Mouse (Mus musculus): ENCODE results near the gene AL731706.1. TPM values are rescaled to one million over a fixed set of nuclear protein-coding genes. Genes with fewer than 3 reads are reported as not detected.
"Not testable (repeated sequence)": the region's sequence is repeated elsewhere in the genome, so short reads cannot be mapped to it uniquely, and the experiment has no call there.

AL731706.1 gene
- polyA plus RNA-seq, 1 experiment from 2014 or later, result 23.8 TPM

DNA sequence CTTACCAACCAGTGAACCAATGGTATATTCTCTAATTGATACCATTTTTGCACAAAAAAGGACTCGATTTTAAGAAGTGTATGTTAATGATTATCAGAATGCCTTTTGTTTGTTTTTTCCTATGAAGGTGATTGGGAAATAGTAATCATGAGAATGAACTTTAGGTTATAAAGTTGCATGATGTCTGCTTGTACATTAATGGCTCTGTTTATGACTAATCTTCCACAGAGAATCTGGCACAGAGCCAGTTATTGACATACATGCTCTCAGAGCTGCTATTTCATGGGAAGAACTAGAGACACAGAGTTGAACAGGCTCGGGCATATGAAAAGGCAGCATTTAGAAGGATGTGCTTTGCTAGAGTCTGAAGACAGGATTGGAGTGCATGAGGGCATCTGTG lies 4.9 kb upstream of the AL731706.1 start:
- Histone ChIP-seq H3K4me1 (peaks cover 9% of the 10 kb centered on the region), H3K36me3 (no peaks in the 10 kb centered on the region), H3K27me3 (no peaks in the 10 kb centered on the region), H3K4me2 (replicated peaks) (no peak overlapping the region), H3K4me3 (no peak overlapping the region), H3K9me3 (no peaks in the 10 kb centered on the region), H3K9ac (replicated peaks) (no peak overlapping the region), H3K27ac (replicated peaks) (no peak overlapping the region)
- ATAC-seq (replicated peaks), result no peak
- whole genome bisulfite sequencing, result 65% methylated on average over 2 of the region's 2 CpGs

DNA sequence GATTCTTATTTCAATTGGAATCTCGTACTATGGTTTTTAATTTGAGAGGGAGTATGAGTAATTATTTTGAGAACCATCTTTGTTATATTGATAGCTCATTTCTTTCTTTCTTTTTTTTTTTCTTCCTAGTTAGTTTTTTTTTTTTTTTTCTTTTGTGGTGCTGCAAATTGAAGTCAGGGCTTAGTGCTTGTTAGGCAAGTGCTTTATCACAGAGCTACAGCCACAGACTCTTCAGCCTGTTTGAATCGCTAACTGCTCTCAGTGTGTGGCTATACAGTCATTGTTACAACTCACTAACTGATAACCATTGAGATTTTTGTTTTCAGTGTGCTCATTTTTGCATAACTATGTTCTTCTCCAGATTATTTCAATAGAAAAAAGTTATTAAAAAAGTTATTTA lies 3.3 kb upstream of the AL731706.1 start:
- no peak for ATAC-seq (replicated peaks)
- 20% methylated on average over 2 of the region's 2 CpGs for WGBS

DNA sequence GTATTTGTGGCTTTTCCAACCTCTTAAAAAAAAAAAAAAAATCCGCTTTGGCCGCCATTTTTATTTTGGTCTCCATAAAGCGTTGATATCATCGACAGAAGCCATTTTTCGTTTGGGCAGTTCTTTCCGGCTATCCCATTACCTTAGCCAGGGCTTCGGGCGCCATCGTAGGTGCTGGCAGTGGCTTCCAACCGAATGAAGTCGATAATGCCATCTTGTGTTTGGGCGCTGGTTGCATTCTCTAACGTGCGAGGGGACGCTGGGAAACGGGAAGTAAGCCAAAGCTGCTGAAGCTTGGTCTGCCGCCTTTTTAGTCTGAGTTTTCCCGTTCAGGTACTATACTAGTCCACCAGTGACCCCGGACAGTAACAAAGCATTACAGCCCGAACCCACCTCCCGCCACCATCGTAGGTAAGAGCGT lies 772 bp upstream of the AL731706.1 start:
- Histone ChIP-seq H3K4me2 (replicated peaks) (peak overlapping the region; percentile 51), H3K4me3 (peak overlapping the region; percentile 88)
- under 1% methylated on average over 23 of the region's 23 CpGs for WGBS

More for the DNA sequence above, 3.3 kb upstream of the AL731706.1 start:
- peaks cover 15% of the 10 kb centered on the region for H3K4me1 ChIP-seq
- no peak overlapping the region for H3K27ac ChIP-seq (replicated peaks)
- no peaks in the 10 kb centered on the region for H3K9me3 ChIP-seq
- H3K4me3 ChIP-seq, result no peak overlapping the region
- H3K4me2 ChIP-seq (replicated peaks), result no peak overlapping the region
- H3K36me3 ChIP-seq, result no peaks in the 10 kb centered on the region
- no peak overlapping the region for H3K9ac ChIP-seq (replicated peaks)
- H3K27me3 ChIP-seq, result no peaks in the 10 kb centered on the region

DNA sequence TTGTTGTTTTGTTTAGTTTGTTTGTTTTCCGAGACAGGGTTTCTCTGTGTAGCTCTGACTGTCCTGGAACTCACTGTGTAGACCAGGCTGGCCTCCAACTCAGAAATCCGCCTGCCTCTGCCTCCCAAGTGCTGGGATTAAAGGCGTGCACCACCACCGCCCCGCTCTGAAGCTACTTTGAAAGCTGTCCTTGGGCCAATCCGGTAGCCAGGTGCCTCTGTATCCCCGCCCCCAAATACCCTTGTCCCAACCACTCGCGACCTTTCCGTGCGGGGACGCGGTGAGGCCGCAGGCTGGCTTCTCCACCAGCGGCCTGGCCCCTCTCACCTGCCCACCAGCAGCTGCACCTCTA lies 497 bp downstream of the AL731706.1 start:
- H3K27me3 ChIP-seq; ATAC-seq (replicated peaks); H3K36me3 ChIP-seq; H3K9me3 ChIP-seq: not testable (repeated sequence)
- 6% methylated on average over 15 of the region's 15 CpGs for WGBS
- Histone ChIP-seq H3K27ac (replicated peaks) (peak overlapping the region; percentile 98), H3K4me3 (peak overlapping the region; percentile 88), H3K9ac (replicated peaks) (peak overlapping the region; percentile 84), H3K4me2 (replicated peaks) (peak overlapping the region; percentile 48), H3K4me1 (peaks cover 19% of the 10 kb centered on the region)

More for the DNA sequence above, 772 bp upstream of the AL731706.1 start:
- Histone ChIP-seq H3K4me1 (peaks cover 19% of the 10 kb centered on the region), H3K9ac (replicated peaks) (peak overlapping the region; percentile 84), H3K27me3 (no peaks in the 10 kb centered on the region), H3K36me3 (no peaks in the 10 kb centered on the region), H3K27ac (replicated peaks) (peak overlapping the region; percentile 98), H3K9me3 (no peaks in the 10 kb centered on the region)
- peak; percentile 85 for ATAC-seq (replicated peaks)

DNA sequence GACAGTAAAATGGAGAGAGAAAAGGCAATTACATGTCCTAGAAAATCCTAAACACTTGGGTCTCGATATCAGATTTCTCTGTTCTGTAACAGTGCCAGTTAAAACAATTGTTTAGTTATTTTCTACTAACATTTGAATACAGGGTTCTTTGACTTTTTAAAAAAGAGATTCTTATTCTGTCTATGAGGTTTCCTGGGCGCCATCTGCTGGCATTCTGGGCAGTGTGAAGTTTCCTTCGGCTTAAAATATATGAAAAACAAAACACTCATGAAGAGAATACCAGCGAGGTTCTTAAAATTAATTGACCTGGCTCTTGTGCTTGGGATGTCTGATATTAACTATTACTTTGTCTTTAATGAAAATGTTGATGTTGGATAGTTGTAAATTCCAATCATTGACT lies 4.3 kb downstream of the AL731706.1 start:
- Histone ChIP-seq H3K4me2 (replicated peaks) (no peak overlapping the region), H3K9ac (replicated peaks) (no peak overlapping the region), H3K4me3 (no peak overlapping the region), H3K36me3 (peaks cover 20% of the 10 kb centered on the region), H3K27me3 (no peaks in the 10 kb centered on the region), H3K27ac (replicated peaks) (no peak overlapping the region), H3K9me3 (no peaks in the 10 kb centered on the region), H3K4me1 (peaks cover 10% of the 10 kb centered on the region; the same call in 1 of the 2 replicates)
- ATAC-seq (replicated peaks), result no peak
- WGBS, result 55% methylated on average over 4 of the region's 4 CpGs

DNA sequence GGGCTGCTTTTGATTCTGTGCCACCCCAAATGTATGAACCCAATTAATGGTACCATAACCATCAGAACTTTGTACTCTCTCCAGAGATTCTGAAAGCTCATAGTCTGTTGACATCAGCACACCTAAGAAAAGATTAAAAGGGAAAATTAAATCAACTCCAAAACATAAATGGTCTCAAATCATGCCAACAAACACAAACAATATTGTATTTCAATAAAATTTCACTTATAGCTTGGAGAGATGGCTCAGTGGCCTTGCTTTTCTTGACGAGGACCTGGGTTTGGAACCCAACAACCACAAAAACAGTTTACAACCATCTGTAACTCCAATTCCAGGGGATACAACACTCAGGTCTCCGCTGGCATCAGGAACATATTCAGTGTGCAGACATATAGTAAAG lies 5.6 kb downstream of the AL731706.1 start, which contains the start of gene AL731706.2:
Gene AL731706.2, minus strand, starts transcription at position 101 of the 400 bp plus-strand sequence.
- Histone ChIP-seq H3K27ac (replicated peaks) (no peak within 1 kb of the TSS), H3K4me1 (peaks cover 10% of the 10 kb centered on the region; the same call in 1 of the 2 replicates), H3K4me3 (no peak within 1 kb of the TSS), H3K4me2 (replicated peaks) (no peak within 1 kb of the TSS), H3K9me3 (no peaks in the 10 kb centered on the region), H3K36me3 (peaks cover 31% of the 10 kb centered on the region), H3K27me3 (no peaks in the 10 kb centered on the region), H3K9ac (replicated peaks) (no peak within 1 kb of the TSS)
- 95% methylated on average over 2 of the region's 2 CpGs for WGBS
- ATAC-seq (replicated peaks), result no peak

DNA sequence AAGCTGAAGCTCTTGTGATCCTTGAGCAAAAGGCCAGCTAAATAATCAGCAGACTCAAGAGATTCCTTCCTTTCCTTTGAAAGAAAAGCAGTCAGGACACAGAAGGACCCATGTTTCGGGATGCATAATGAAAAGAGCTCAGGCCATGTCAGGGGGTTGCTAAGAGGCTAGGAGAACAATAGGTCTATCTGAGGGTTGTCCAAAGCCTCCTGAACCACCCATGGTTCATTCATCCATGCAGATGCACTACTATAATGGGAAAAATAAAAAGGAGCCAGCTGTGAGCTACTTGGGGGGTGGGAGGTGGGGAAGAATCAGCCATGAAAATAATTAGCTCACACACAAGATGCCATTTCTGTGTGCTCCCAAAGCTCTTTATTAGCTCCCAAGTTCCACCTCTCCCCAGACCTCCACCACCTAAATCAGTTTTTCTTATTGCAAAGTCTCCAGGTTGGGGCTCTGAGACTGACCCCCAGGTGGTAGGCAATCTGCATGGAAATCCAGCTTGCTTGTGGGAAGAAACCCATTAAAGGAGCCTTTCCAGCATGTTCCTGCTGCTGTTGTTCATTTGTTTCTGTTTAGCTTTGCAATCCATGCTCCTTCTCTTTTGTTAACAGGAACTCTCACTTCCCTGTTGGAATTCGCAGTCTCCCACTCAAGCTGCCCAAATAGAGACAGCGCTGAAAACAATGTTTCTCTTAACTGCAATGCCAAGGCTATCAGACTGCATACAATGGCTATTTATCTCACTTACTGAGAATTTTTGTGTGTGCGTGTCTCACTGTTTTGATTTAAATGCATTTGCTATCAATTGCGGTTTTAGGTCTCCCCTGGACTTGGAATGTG lies 36.4 kb downstream of the AL731706.1 start:
- ATAC-seq (replicated peaks), result no peak; the same call in 1 of the 2 replicates

DNA sequence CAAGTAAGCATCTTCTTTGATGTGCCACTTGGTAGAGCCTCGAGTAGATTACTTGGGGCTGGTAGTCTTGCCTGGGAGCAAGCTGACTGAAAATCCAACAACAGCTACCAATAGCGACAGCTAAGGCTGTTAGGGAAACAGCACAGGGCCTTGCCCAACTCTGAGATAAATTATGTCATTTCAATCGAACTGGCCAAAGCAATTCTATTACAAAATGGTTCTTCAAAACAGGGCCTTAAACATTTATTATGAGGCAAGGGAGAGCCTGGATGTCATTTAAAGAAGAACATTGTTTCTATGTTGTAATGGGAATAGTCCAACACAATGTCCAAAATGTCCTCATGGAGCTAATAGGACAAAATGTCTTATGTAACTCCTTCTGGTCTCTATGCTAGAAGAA lies 40.8 kb downstream of the AL731706.1 start:
- H3K9me3 ChIP-seq, result no peaks in the 10 kb centered on the region
- H3K27me3 ChIP-seq, result no peaks in the 10 kb centered on the region
- H3K4me3 ChIP-seq, result no peak overlapping the region
- no peak overlapping the region for H3K27ac ChIP-seq (replicated peaks)
- H3K36me3 ChIP-seq, result no peaks in the 10 kb centered on the region
- H3K4me1 ChIP-seq, result peaks cover 13% of the 10 kb centered on the region
- no peak for ATAC-seq (replicated peaks)
- 75% methylated on average over 3 of the region's 3 CpGs for WGBS
- no peak overlapping the region for H3K9ac ChIP-seq (replicated peaks)
- no peak overlapping the region for H3K4me2 ChIP-seq (replicated peaks)

More for the DNA sequence above, 36.4 kb downstream of the AL731706.1 start:
- no peak overlapping the region for H3K9ac ChIP-seq (replicated peaks)
- whole genome bisulfite sequencing, result 9% methylated on average over 5 of the region's 5 CpGs
- no peak overlapping the region; the same call in 1 of the 2 replicates for H3K27ac ChIP-seq (replicated peaks)
- no peak overlapping the region for H3K4me3 ChIP-seq
- H3K4me2 ChIP-seq (replicated peaks), result no peak overlapping the region
- H3K9me3 ChIP-seq, result no peaks in the 10 kb centered on the region
- no peaks in the 10 kb centered on the region for H3K36me3 ChIP-seq
- no peaks in the 10 kb centered on the region for H3K27me3 ChIP-seq
- peaks cover 13% of the 10 kb centered on the region for H3K4me1 ChIP-seq

DNA sequence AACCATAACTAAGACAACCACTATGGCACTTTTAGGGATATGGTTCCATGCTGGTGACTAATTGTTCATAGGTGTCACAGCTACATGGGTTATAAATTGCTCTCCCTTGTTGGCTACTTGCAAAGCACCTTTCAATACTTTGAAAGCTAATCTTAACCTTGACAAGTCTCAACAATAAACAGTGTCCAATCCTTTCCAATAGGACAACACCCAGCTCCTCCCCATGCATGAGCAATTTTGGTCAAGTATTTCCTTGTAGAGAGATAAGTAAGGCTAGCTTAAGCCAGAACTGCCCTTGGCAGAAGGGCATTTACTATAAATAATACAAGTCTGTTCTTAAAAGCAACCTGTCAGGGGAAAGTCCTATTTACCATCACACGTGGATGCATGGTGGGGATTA lies 53.2 kb downstream of the AL731706.1 start:
- H3K9ac ChIP-seq (replicated peaks), result no peak overlapping the region
- 21% methylated on average over 1 of the region's 1 CpGs for WGBS
- no peaks in the 10 kb centered on the region for H3K4me1 ChIP-seq
- H3K27ac ChIP-seq (replicated peaks), result no peak overlapping the region
- no peak overlapping the region for H3K4me2 ChIP-seq (replicated peaks)
- H3K27me3 ChIP-seq, result no peaks in the 10 kb centered on the region
- H3K9me3 ChIP-seq, result no peaks in the 10 kb centered on the region
- H3K4me3 ChIP-seq, result no peak overlapping the region
- ATAC-seq (replicated peaks), result no peak
- H3K36me3 ChIP-seq, result no peaks in the 10 kb centered on the region

DNA sequence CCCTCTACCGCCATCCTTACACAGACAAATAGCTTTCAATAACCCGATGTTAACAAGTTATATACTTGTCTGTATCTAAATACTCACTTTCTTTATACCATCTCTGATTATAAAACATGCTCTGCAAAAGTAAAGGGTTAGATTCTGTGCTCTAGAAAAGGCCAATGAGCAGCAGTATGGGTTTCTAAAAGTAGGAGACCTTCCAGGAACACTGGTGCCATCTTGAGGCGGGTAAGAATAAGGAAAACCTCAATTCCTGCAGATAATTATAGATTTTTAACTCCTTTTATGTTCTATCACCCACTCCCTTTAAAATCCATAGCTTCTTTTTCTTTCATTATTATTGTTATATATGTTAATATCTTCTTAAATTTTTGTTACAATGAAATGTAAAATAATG lies 55.3 kb downstream of the AL731706.1 start:
- Histone ChIP-seq H3K36me3 (no peaks in the 10 kb centered on the region), H3K27ac (replicated peaks) (no peak overlapping the region), H3K27me3 (no peaks in the 10 kb centered on the region), H3K9ac (replicated peaks) (no peak overlapping the region), H3K9me3 (no peaks in the 10 kb centered on the region), H3K4me1 (no peaks in the 10 kb centered on the region), H3K4me2 (replicated peaks) (no peak overlapping the region), H3K4me3 (no peak overlapping the region)
- no peak for ATAC-seq (replicated peaks)
- 75% methylated on average over 3 of the region's 3 CpGs for WGBS

DNA sequence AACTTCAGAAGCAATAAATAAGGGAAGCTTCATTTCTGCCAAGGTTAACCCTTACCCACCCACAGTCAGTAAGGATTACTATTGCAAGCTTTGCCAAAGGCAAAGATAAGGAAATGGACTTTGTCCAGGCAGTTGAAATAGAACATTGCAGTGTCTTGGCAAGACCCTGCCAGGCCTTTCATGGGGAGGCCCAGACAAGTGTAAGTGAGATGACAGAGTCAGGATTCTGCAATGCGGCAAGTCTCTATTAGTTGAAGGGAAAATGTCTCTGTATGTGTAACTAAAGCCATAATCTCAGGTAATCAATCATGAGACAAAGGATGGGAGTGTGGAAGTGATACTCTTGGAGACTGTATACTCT lies 56.5 kb downstream of the AL731706.1 start:
- Histone ChIP-seq H3K27me3 (no peaks in the 10 kb centered on the region), H3K9me3 (no peaks in the 10 kb centered on the region), H3K4me1 (no peaks in the 10 kb centered on the region), H3K4me2 (replicated peaks) (no peak overlapping the region), H3K4me3 (no peak overlapping the region), H3K36me3 (no peaks in the 10 kb centered on the region), H3K9ac (replicated peaks) (no peak overlapping the region), H3K27ac (replicated peaks) (no peak overlapping the region)
- 96% methylated on average over 1 of the region's 1 CpGs for WGBS
- ATAC-seq (replicated peaks), result no peak

DNA sequence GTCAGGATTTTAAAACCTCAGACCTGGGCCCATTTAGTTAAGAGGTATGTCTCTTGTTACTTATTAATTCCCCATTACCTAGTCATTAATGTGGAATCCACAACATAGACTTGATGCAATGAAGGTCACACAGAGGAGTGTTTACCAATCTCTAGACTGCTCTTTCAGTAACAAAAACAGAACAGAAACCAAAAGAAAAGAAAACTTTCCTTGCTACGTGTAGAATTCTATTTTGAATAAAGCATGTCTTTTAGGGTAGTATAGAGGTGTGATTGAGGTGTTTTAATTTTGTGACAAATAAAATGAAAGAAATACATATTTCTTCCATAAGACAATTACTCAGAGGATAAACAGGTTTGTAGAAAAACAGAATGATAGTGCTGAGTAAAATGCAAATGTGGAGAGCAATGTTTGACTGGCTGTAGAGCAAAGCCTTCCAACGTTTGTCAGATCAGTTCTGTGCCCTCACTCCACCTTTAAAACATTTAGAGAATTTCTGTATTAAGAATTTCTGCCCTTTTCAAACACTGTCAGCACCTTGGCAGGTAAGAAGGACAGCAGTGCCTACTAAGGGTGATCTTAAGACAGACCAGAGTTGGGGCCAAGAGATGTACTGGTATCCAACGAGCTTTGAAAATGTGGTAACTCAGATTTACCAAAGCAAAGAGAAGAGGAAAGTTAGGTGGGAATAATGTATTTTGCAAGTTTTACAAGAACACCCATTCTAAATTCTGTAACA lies 57.0 kb downstream of the AL731706.1 start:
- H3K4me3 ChIP-seq, result no peak overlapping the region
- H3K4me2 ChIP-seq (replicated peaks), result no peak overlapping the region
- no peaks in the 10 kb centered on the region for H3K9me3 ChIP-seq
- H3K27me3 ChIP-seq, result no peaks in the 10 kb centered on the region
- 79% methylated on average over 3 of the region's 3 CpGs for WGBS
- H3K27ac ChIP-seq (replicated peaks), result no peak overlapping the region
- no peaks in the 10 kb centered on the region for H3K4me1 ChIP-seq
- ATAC-seq (replicated peaks), result no peak
- H3K36me3 ChIP-seq, result no peaks in the 10 kb centered on the region
- H3K9ac ChIP-seq (replicated peaks), result no peak overlapping the region

Data from forebrain, embryonic 15.5 days (tissue).